Mouse (Mus musculus) CD8-positive naive resting alpha-beta T cell, adult 57 days (primary cell): ENCODE data around the gene Nek8. TPM values are rescaled to one million over a fixed set of nuclear protein-coding genes. Genes with fewer than 3 reads are reported as not detected.

Source experiments
- total RNA-seq: library from RNA; stranded (reverse); gene quantifications from one replicate; pipeline ENCODE4 v1.2.4, GENCODE M21; 2023

Nek8 gene
- total RNA-seq: 8.1 TPM

GRCm38 (mm10) chr11:78176402-78176862, at the start of gene Nek8, which contains the start of gene Tlcd1:
Nek8 (minus strand) TSS chr11:78176675.
Tlcd1 (plus strand) TSS chr11:78176711.

GRCm38 (mm10) chr11:78193113-78193512, 16.6 kb upstream of the Nek8 start, which contains the start of gene Proca1:
Proca1 (plus strand) TSS chr11:78193392.

DNA sequence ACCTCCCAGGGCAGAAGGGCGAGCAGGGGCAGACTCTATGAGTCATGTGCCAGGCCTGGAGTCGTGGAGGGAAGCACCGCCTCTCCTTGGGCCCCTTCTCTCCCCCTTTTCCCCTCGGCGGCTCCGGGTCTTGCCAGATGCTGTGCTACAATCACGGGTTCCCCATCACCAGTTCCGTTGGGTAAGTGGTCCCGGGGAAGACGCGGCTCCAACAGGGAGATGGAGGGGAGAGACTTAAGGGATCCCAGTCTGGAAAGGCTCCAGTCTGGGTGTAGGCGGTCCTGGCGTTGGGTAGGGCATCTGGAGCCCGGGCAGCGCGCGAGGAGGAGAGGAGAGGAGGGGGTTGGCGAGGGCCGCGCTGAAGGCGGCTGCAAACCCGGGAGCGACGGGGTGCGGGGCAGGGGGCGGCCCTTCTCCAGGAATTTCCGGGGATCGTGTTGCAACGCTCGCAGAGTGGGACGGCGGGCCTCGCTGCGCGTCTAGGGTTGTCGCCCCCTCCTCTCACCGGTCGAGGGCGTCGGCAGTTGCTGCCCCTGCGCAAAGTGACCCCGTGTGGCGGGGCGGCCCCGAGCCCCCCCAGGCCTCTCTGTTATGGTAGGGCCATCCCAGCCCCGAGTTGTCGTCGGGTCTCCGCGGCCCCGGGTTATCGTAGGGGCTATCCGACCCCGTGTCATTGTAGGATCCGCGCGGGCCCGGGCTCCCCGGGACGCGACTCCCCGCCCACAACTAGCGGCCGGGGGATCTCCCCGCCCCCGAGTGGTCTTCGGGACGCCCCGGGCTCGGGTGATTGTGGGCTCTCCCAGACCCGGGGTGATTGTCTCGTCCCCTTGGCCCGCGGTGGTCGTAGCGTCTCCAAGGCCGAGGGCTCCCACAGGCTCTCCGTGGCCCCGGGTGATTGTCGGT, 12.1 kb upstream of the Nek8 start, which contains the start of gene Rab34:
Gene Rab34, plus strand, starts transcription at position 100 of the 903 bp plus-strand sequence.

GRCm38 (mm10) chr11:78182961-78183844, 6.7 kb upstream of the Nek8 start, which contains the start of gene Rpl23a:
Rpl23a (minus strand) TSS chr11:78183584.

DNA sequence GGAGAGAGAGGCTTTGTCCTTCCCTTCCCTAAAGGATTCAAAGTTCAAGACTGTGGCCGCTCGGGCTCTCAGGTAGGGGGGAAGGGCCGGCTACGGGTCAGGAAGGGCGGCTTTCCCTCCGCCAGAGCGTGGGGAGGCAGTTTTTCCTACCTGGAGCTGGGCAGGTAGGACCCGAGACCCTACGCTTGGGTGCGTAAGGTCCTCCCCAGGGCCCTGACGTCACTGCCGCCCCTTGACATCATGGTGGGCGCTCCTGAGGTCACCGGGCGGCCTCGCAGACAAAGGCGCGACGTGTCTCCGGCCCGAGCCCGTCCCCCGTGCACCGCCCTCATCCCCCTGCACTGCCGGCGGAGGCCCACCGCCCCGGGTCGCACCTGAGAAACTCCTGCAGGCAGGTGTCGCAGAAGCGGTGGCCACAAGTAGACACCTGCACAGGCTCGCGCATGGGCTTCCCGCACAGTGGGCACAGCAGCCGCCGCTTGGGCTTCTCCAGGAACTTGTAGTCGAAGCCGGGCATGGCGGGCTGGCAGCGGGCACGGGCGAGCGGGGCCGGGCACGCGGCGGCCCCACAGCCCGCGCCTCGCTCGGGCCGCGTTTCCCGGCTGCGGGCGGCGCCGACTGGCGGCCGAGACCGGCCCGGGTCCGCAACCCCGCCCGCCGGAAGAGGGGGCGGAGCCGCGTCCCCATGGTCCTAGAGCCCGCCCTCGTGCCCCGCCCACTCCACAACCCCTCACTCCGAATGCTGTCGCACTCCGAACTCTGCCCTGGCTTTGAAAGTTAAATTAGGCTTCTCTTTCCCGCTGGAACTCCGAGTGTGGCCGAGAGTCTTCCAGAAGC, 11.3 kb downstream of the Nek8 start, which contains the start of gene Traf4:
Gene Traf4, minus strand, starts transcription at position 666 of the 837 bp plus-strand sequence.

Other genes starting within 250 kb of the Nek8 start
- gene Sez6, start 245.9 kb downstream of the Nek8 start, total RNA-seq: not detected
- gene Phf12, start 193.9 kb downstream of the Nek8 start, total RNA-seq: 135 TPM
- gene Dhrs13, start 144.4 kb downstream of the Nek8 start, total RNA-seq: 3.9 TPM
- gene Flot2, start 138.7 kb downstream of the Nek8 start, total RNA-seq: 23.8 TPM
- gene Eral1, start 96.3 kb downstream of the Nek8 start, total RNA-seq: 30.7 TPM
- gene Fam222b, start 82.0 kb downstream of the Nek8 start, total RNA-seq: 16.7 TPM
- gene Traf4, start 11.1 kb downstream of the Nek8 start, total RNA-seq: 31.2 TPM
- 3.4 TPM for gene Tlcd1, start within 50 bp of the Nek8 start, total RNA-seq
- gene Rpl23a, start 6.9 kb upstream of the Nek8 start, total RNA-seq: 3,868 TPM
- gene Rab34, start 11.8 kb upstream of the Nek8 start, total RNA-seq: not detected
- gene Proca1, start 16.7 kb upstream of the Nek8 start, total RNA-seq: not detected
- gene Sdf2, start 69.1 kb upstream of the Nek8 start, total RNA-seq: 55.7 TPM
- gene Supt6, start 69.3 kb upstream of the Nek8 start, total RNA-seq: 83.6 TPM
- gene 2610507B11Rik, start 85.1 kb upstream of the Nek8 start, total RNA-seq: 114 TPM
- 3.3 TPM for gene BC030499, start 114.2 kb upstream of the Nek8 start, total RNA-seq
- 5.6 TPM for gene Spag5, start 124.9 kb upstream of the Nek8 start, total RNA-seq
- 25.8 TPM for gene Aldoc, start 146.3 kb upstream of the Nek8 start, total RNA-seq
- gene Pigs, start 151.7 kb upstream of the Nek8 start, total RNA-seq: 44.6 TPM
- 10.9 TPM for gene Unc119, start 166.8 kb upstream of the Nek8 start, total RNA-seq
- not detected for gene Foxn1, start 209.9 kb upstream of the Nek8 start, total RNA-seq
- not detected for gene Slc13a2, start 245.5 kb upstream of the Nek8 start, total RNA-seq